Mouse (Mus musculus) left cerebral cortex, adult 18-20 months (tissue): ENCODE data around the gene Rps6ka4. TPM values are rescaled to one million over a fixed set of nuclear protein-coding genes. Genes with fewer than 3 reads are reported as not detected.

Experiments
- DNase-seq, 2 experiments: peaks; one replicate each; pipeline ENCODE4 v3.0.0; 2021 to 2022; ENCODE audit warnings: low spot score in 2 of 2, mixed read lengths in 1 of 2
- total RNA-seq, 2 experiments: library from RNA; stranded (reverse); gene quantifications; 2 replicates each; pipeline ENCODE4 v1.2.3; 2021

The Rps6ka4 gene
- total RNA-seq, 2 experiments from 2014 or later: 37.2 to 44.4 TPM

- DNase-seq: no peak
Measured at GRCm38 (mm10) chr19:6852393-6853305, 12.2 kb upstream of the Rps6ka4 start.

GRCm38 (mm10) chr19:6851497-6851896 is 11.1 kb upstream of the Rps6ka4 start:
- DNase-seq: no peak

GRCm38 (mm10) chr19:6849506-6850068 is 9.2 kb upstream of the Rps6ka4 start:
- DNase-seq: no peak

GRCm38 (mm10) chr19:6847841-6848517 is 7.5 kb upstream of the Rps6ka4 start:
- DNase-seq: no peak

- DNase-seq: no peak
Measured at GRCm38 (mm10) chr19:6846050-6846449, 5.6 kb upstream of the Rps6ka4 start.

GRCm38 (mm10) chr19:6842353-6842752 is 1.9 kb upstream of the Rps6ka4 start:
- DNase-seq: no peak

- DNase-seq: no peak
Measured at GRCm38 (mm10) chr19:6841292-6841597, 809 bp upstream of the Rps6ka4 start.

GRCm38 (mm10) chr19:6839615-6840474 is 591 bp downstream of the Rps6ka4 start:
- DNase-seq: peak; percentile 63 to 74

GRCm38 (mm10) chr19:6832363-6832762 is 8.1 kb downstream of the Rps6ka4 start:
- DNase-seq: no peak

- DNase-seq: no peak
Measured at GRCm38 (mm10) chr19:6831331-6831730, 9.1 kb downstream of the Rps6ka4 start.

GRCm38 (mm10) chr19:6830556-6831316 is 9.7 kb downstream of the Rps6ka4 start:
- no peak for DNase-seq

- peak in 1 of 2 experiments; percentile 32 for DNase-seq
Measured at GRCm38 (mm10) chr19:6829870-6830555, 10.4 kb downstream of the Rps6ka4 start.

GRCm38 (mm10) chr19:6829069-6829468 is 11.4 kb downstream of the Rps6ka4 start:
- no peak for DNase-seq

GRCm38 (mm10) chr19:6826601-6827000 is 13.8 kb downstream of the Rps6ka4 start:
- peak in 1 of 2 experiments; percentile 12 for DNase-seq

- DNase-seq: peak in 1 of 2 experiments; percentile 24
Measured at GRCm38 (mm10) chr19:6825384-6825783, 15.1 kb downstream of the Rps6ka4 start.

- DNase-seq: no peak
Measured at GRCm38 (mm10) chr19:6820538-6821195, 19.8 kb downstream of the Rps6ka4 start.

GRCm38 (mm10) chr19:6819143-6819827 is 21.2 kb downstream of the Rps6ka4 start:
- DNase-seq: no peak

GRCm38 (mm10) chr19:6814958-6815357 is 25.5 kb downstream of the Rps6ka4 start:
- no peak for DNase-seq

GRCm38 (mm10) chr19:6814366-6814765 is 26.1 kb downstream of the Rps6ka4 start:
- no peak for DNase-seq
